Mouse (Mus musculus): ENCODE measurements around the gene Map1b. TPM values are rescaled to one million over a fixed set of nuclear protein-coding genes. Genes with fewer than 3 reads are reported as not detected.

Map1b gene
- total and polyA plus RNA-seq, 2 experiments from 2014 or later: 34.1 to 43.6 TPM

- ATAC-seq (ENCODE audit: insufficient read depth, low read depth): no peak
- Histone ChIP-seq H3K9me3 (replicated peaks; ENCODE audit: control insufficient read depth, low read length) (no peaks in the 10 kb centered on the region), H3K9ac (replicated peaks; ENCODE audit: low read depth, low read length) (no peak overlapping the region), H3K4me2 (ENCODE audit: low read depth, low read length) (no peak overlapping the region), H3K4me1 (ENCODE audit: control insufficient read depth, insufficient read depth) (no peaks in the 10 kb centered on the region), H3K27ac (ENCODE audit: low read depth) (no peak overlapping the region), H3K4me3 (ENCODE audit: low read depth, low read length) (no peak overlapping the region), H3K36me3 (replicated peaks; ENCODE audit: control insufficient read depth, insufficient read depth, low read length) (no peaks in the 10 kb centered on the region; the same call in 1 of the 2 replicates), H3K27me3 (ENCODE audit: control insufficient read depth, insufficient read depth, low read length) (no peaks in the 10 kb centered on the region)
- WGBS: 81% methylated on average over 4 of the region's 4 CpGs
- DNase-seq (ENCODE audit: low spot score): no peak
- TF ChIP-seq EP300 (IDR thresholded peaks at IDR 0.05; ENCODE audit: low read depth) (no peak), CTCF (IDR thresholded peaks at IDR 0.05; ENCODE audit: low read depth) (no peak)
Observed at GRCm38 (mm10) chr13:99374191-99374590, 142.1 kb downstream of the Map1b start.

- 77% methylated on average over 7 of the region's 7 CpGs for WGBS
- no peak for ATAC-seq (ENCODE audit: insufficient read depth, low read depth)
- DNase-seq (ENCODE audit: low spot score): no peak
Observed at GRCm38 (mm10) chr13:99373684-99374083, 142.7 kb downstream of the Map1b start.

More at GRCm38 (mm10) chr13:99373684-99374083, 142.7 kb downstream of the Map1b start:
- H3K4me3 ChIP-seq (ENCODE audit: low read depth, low read length): no peak overlapping the region
- H3K36me3 ChIP-seq (replicated peaks; ENCODE audit: control insufficient read depth, insufficient read depth, low read length): no peaks in the 10 kb centered on the region; the same call in 1 of the 2 replicates
- H3K4me1 ChIP-seq (ENCODE audit: control insufficient read depth, insufficient read depth): no peaks in the 10 kb centered on the region
- no peak overlapping the region for H3K4me2 ChIP-seq (ENCODE audit: low read depth, low read length)
- TF ChIP-seq CTCF (IDR thresholded peaks at IDR 0.05; ENCODE audit: low read depth): no peak
- TF ChIP-seq EP300 (IDR thresholded peaks at IDR 0.05; ENCODE audit: low read depth): no peak
- H3K27me3 ChIP-seq (ENCODE audit: control insufficient read depth, insufficient read depth, low read length): no peaks in the 10 kb centered on the region
- H3K9ac ChIP-seq (replicated peaks; ENCODE audit: low read depth, low read length): no peak overlapping the region
- H3K27ac ChIP-seq (ENCODE audit: low read depth): no peak overlapping the region
- H3K9me3 ChIP-seq (replicated peaks; ENCODE audit: control insufficient read depth, low read length): no peaks in the 10 kb centered on the region

Other genes starting within 250 kb of the Map1b start
- gene Ptcd2, start 171.8 kb downstream of the Map1b start, total RNA-seq (2014; rRNA removed; ENCODE audit: low replicate concordance): 51.4 and 69.7 TPM in 2 replicates
- gene Ptcd2, start 171.8 kb downstream of the Map1b start, polyA plus RNA-seq (2015; fragmentation: Nextera tagmentation; extraction: Ambion mirVana): 80.8 and 88.8 TPM in 2 replicates
- gene Mrps27, start 171.8 kb downstream of the Map1b start, total RNA-seq (2014; rRNA removed; ENCODE audit: low replicate concordance): 54.2 and 55.3 TPM in 2 replicates
- gene Mrps27, start 171.8 kb downstream of the Map1b start, polyA plus RNA-seq (2015; fragmentation: Nextera tagmentation; extraction: Ambion mirVana): 70.8 TPM in 2 replicates